Mouse (Mus musculus) CD4-positive helper T cell, adult 2 months (primary cell): ENCODE data around the gene 4930447C04Rik.

Source experiments
- DNase-seq: peaks from one replicate; pipeline ENCODE4 v3.0.0-alpha.2; 2012; ENCODE audit warnings: low read depth, missing footprints, low spot score

The 4930447C04Rik gene

DNA sequence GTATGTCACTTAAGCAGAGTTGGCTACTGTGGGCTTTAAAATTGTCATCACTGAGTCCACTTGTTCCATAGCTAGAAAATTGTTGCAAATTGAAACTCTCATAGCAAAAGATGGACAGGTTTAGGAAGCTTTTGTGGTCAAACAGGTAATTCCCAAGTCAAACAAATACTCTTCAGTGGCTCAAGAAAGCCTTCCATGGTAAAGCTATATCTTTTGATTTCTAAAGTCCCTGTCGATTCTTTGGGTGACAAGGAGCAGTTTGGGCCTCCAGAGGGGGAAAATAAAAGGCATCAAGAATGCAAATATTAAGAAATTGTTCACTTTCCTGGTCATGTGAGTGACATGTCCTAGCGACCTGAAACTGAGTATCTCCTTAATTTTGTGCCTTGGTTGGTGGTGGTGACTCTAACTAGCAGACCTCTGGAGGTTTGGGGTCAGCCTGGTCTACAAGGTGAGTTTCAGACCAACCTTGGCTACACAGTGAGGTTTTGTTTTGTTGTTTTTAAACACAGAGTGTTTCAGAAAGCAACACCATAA, 3.1 kb upstream of the 4930447C04Rik start:
- DNase-seq: no peak

DNA sequence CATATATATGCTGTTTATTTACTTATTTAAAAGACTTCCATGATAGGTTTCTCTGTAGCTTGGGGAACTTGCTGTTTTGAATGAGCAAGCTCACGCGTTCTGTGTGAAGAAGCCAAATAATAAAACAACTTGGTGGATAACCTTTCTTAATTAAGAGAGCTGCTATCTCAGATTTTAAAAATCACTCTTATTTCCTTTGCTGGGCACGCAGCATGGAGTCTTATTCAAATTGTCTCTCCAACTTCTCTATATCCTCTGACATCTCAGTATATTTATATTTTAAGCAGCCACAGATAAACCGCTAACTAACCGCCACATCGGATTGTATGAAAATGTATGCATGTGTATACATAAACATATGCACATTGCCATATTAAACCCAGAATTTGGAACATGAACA, 1.6 kb upstream of the 4930447C04Rik start:
- no peak for DNase-seq

GRCm38 (mm10) chr12:72941398-72942051, 951 bp upstream of the 4930447C04Rik start:
- no peak for DNase-seq

- no peak for DNase-seq
Measured at GRCm38 (mm10) chr12:72940822-72941397, 336 bp upstream of the 4930447C04Rik start.

DNA sequence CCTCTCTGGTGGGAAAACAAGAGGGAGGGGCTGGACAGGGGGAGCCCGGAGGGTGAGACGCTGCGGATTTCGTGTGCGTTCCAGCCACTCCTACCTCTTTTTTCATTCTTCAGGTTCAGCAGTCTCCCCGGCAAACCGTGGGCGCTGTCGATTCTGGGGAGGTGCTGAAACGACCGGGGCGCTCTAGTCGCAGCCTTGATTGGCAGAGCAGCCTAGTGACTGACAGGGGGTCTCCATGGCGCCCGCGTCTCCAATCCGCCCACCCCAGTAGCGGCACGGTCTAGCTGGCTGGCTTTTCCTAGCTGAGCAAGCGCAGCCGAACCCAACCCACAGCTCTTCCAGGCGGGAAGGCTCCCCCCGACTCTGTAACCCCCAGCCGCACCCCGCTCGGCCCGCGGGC, 958 bp downstream of the 4930447C04Rik start, which contains the start of gene Six6:
Six6 (plus strand) TSS at position 277 of the 400 bp plus-strand sequence.
- no peak for DNase-seq

DNA sequence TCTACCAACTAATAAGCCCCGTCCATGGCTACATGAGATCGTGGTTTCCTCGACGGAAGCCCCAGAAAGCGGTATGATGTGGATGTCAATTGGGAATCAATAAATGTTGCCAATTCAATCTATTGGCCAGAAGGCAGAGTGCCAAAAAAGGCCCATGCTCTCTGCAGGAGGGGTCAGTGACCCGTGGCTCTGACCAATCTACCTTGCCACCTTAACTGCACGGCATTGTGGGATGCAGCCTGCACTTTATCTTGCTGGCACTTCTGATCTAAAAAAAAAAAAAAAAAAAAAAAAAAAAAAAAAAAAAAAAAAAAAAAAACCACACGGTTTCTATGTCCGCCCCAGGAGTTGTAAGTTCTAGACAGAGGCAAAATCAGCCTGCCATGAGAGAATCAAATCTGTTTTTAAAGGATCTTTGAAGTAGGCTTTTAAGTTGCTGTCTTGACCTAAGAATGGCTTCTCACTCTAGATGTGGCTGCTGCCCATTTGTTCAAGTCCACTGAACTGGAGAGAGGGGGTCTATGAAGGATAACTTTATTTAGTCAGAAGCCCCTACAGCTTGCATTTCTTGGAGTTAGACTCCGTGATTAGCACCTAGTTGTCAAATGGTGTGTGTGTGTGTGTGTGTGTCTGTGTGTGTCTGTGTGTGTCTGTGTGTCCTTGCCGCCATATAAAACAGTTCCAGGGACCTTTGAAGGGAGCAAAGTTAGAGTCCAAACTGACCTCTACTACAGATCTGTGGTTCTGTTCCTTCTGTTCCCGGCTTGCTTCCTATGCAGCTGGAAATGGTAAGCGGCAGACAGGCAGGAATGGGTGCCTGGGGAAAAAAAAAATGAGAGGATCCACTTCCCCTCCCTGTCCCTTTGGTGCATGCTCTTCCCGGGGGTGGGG, 1.7 kb downstream of the 4930447C04Rik start:
- DNase-seq: no peak

DNA sequence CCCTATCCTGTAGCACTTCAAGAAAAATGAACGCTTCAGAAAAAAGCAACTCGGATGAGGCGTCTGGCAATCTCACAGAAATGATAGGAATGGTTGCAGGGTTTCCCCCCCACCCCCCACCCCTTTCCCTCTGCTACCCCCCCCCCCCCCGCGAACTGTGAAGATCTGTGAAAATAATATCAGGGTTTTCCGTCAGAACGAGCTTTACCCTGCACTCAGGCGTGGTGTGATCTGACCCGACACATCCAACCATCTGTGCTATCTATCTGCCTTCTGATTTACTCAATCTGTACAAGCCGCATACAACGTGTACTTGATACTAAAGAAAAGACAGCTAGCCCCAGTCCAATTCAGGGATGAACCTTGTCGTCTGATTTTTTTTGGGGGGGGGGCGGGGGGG, 2.4 kb downstream of the 4930447C04Rik start:
- no peak for DNase-seq

- no peak for DNase-seq
Measured at GRCm38 (mm10) chr12:72937537-72938120, 2.9 kb downstream of the 4930447C04Rik start.

DNA sequence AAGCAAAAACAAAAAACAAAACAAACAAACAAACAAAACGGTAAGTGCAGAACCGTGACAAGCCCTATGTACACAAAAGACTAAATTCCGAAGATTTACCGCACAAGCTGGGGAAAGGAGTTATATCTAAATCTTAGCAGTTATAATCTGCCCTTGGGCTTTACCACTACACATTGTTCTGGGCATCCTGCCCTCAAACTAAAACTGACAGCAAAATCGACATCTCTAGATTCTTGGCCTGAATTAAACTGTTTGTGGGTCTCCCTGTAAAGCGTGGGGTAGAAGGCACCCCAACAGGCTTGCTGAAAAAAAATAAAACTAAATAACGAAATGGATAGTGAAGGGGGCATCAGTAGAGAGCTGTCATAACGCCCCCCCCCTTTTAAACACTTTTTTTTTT, 3.8 kb downstream of the 4930447C04Rik start:
- DNase-seq: no peak

DNA sequence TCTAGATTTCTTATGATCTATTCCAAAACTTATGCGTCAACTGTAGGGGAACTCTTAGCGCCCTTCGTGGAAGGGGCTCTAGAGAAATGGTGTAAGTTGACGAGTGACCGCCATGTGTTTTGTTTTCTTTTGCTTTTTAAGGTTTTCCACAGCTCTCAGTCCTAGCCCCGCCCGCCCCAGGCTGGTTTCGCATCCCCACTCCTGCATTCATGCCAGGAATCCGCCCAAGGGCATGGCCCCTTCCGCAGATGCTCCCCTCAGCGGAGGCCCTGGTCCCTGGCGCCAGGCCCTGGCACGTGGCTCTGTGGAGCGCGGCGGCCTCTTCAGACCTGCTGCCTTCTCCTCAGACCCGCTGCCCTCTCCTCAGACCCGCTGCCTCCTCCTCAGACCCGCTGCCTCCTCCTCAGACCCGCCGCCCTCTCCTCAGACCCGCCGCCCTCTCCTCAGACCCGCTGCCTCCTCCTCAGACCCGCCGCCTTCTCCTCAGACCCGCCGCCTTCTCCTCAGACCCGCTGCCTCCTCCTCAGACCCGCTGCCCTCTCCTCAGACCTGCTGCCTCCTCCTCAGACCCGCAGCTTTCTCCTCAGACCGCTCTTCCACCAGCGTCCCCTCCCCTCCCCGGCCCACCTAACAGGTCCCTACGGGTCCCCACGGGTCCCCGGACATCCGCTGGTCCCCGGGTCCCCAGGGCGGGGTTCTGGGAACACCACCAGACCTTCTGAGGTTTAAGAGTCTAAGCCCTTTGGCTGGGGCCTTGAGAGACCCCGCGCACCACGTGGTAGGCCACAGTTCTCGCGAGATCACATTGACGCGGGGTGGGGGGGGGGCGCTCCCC, 23.2 kb downstream of the 4930447C04Rik start:
- DNase-seq: no peak

DNA sequence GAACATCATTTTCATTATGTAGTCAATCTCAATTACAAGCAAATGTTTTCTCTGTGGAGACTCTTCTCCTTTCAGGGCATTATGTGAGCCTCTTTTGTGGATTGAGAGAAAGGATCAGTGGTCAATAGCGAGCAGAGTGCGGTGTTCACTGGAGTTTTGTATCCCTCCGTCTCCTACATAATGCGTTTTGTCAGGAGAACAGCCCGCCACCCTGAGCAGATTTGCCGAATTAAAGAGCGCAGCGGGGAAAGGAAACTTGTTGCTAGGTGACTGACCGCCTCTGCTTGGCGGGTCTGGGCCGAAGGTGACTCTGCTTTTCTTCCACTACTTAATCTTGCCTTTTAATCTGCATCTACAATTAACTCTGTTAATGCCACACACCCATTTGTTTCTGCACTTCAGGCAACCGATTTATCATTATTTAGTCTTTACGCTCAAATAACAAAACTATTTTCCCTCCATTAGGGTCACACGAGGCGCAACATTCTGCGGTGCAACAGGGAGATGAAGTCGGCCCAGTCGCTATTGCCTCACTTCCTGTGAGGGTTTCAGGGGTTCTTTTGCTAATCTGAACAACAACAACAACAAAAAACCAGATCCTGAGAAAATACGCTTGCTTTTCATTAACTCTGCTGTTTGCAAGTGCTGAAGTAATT, 86.1 kb downstream of the 4930447C04Rik start:
- no peak for DNase-seq

GRCm38 (mm10) chr12:72853406-72854076, 87.0 kb downstream of the 4930447C04Rik start:
- DNase-seq: no peak

DNA sequence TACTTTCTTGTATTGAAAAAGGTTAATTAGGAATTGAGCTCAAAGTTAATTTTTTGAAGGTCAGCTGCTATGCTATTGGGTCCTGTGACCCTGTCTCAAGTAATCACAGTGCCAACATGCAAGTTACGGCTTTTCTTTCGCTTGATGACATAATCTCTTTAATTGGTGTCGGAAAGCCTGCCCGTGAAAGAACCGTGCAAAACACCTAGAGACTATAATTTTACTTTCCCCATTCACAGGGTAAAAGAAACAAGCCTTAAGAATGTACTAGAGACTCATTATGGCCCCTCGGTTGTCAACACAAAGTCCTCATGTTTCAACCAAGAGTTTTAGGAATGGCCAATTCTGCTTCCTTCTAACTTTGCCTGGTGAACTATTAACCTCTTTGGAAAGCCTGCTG, 88.3 kb downstream of the 4930447C04Rik start:
- no peak for DNase-seq

GRCm38 (mm10) chr12:72850146-72850545, 90.4 kb downstream of the 4930447C04Rik start:
- DNase-seq: no peak

DNA sequence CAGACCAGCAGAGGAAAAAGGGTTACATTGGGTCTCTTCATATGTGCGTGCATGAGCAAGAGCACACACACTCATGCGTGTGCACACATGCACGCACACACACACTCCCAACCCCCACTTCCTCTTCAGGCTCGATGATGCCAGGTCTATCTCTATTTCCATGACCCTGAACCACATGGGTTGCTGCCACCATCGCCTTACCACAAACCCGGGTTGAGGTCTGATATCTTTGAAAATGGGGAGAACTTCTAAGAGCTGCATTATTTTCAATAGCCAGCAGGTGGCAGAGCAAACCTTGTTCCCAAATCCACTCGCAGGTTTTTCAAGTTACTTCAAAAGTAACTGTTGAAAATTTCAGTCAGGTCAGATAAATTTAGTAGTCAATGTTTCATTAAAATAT, 92.8 kb downstream of the 4930447C04Rik start:
- peak; percentile 66 for DNase-seq

DNA sequence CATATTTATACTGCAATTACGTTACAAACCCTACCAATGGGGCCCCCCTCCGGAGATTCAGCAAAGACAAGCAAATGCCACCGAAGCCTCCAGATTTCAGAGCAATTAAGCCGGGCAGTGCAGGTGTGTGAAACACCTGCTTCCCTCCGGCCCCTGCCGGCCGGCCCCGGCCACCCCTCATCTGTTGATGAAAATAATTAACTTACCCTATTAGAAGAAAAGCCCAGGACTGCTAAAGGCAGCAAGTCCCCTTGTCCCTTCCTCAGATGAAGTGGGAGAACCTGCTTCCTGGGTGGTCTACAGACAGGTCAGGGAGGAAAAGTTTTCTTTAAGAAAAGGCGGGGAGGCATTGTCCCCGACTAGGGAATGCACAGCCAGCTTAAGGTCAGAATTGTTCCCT, 94.6 kb downstream of the 4930447C04Rik start:
- DNase-seq: no peak

DNA sequence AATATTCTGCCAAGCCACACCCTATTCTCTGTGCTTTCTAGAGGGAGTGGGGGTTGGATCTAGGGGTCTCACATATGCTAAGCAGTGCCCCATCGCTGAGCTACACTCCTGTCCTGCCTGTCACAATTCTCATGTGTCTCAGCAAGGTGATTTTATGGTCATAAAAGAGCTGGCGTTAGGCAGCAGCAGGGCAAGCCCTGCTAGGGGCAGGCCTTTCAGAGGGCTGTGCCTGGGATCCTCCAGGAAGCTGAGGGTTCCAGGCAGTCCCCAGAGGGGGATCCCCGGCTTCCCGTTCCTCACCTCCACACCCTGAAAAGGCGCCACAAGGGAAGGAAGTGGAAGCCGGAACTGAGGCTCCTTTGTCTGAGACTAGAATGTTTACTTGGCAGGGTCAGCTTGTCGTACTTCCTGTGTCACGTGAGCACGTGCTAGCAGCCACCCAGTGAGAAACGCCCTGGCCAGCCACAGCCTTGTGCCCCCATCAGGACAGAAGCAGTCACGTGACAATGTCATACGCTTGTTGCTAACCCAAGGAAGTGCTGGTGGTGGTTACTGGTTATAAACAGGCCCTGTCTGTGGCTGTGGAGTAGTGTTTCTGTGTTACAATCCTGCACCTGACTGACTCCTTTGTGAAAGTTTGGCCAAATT, 96.5 kb downstream of the 4930447C04Rik start:
- DNase-seq: peak; percentile 89

GRCm38 (mm10) chr12:72843555-72843954, 97.0 kb downstream of the 4930447C04Rik start:
- no peak for DNase-seq

DNA sequence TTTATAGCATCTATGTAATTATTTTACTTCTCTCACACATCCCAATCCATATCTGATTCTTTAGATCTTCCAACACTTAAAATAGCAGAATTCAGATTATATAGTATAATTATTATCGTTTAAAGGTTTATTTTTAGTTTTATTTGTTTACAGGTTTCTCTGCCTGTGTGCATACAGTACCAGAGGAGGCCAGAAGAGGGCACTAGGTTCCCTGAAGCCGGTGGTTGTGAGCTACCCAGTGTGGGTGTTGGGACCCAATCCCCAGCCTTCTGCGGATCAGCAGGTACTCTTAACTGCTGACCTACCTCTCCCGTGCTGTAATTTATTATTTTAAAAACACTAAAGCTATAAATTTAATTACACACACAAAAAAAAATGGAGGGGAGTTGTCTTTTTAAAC, 97.4 kb downstream of the 4930447C04Rik start:
- no peak for DNase-seq
